Mouse (Mus musculus) layer of hippocampus, postnatal 36 days (tissue): Measurements from ENCODE around the gene Rora. TPM values are rescaled to one million over a fixed set of nuclear protein-coding genes. Genes with fewer than 3 reads are reported as not detected.

Source experiments
- DNase-seq, 2 experiments: peaks; one replicate each; pipeline ENCODE4 v3.0.0; 2022
- total RNA-seq, 2 experiments: library from RNA; stranded (reverse); gene quantifications; 2 replicates each; pipeline ENCODE4 v1.2.3; 2021

Gene Rora
- total RNA-seq, 2 experiments from 2014 or later, result 30.2 to 35.3 TPM

DNA sequence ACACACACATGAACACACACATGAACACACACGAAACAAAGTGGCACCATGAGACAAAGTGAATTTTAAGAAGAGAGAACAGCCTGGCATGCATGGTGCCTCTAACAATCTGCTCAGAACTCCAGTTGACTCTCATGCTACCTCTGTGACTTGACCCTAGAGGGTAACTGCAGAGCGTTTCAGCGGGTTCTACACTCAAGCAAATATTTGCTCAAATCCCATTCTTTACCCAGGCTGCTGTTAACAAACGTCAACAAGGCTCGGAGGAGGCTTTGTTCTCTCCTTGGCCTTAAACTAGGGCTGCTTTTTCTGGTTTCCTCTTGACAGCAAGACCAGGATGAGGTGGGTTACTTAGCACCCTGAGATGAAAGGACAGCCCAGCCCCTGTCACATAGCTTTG, 305.3 kb downstream of the Rora start:
- DNase-seq, result no peak

DNA sequence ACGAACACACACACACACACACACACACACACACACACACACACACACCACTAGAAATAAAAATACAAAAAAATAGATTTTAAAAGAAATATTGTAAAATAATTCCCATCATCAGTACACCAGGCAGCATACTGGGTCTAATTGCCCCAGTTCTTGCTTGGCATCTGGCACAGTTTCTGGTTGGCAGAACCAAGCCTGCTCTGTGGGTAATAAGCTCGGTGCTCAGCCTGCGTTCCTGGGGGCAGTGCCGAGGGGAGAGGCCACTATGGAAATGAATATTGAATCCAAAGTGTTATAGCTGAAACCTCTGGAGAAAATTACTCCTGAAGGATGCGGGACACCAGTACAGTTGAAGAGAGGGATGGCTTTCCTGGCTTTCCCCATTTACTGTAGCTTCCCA, 310.3 kb downstream of the Rora start:
- no peak for DNase-seq

DNA sequence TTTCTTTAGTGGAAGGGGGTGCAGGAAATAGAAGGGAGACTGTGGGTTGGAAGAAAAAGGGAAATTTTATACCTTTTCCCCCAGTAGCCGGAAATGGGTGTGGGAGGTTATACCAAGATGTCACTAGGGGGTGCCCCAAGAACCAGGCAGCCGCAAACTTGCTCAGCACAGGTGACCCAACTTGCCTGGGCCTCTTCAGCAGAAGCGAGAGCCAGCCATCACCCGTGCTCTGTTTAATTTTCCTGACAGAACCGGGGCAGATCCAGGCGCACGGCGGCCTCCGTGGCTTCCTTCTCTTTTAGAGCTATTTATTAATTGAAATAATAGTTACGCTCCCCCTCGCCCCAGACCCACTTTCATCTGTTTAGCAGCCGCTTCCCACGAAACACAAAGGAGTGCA, 313.0 kb downstream of the Rora start:
- no peak for DNase-seq

DNA sequence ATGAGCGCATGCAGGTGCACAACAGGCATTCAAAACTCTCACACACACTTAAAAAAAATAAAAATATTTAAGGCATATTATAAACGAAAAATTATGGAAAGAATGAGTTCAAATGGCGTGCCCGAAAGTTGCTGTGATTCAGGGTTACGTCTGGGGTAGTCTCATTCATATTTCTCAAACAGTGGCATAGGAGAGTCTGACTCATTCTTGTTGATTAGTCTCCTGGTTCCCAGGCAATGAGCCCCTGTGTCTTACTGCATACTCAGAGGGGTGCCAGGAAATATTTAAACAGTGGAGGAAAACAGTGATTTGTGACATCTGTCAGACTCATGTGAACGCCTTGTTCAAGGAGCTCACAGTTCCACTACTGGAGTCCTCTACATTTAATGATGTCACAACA, 316.5 kb downstream of the Rora start:
- DNase-seq, result no peak

DNA sequence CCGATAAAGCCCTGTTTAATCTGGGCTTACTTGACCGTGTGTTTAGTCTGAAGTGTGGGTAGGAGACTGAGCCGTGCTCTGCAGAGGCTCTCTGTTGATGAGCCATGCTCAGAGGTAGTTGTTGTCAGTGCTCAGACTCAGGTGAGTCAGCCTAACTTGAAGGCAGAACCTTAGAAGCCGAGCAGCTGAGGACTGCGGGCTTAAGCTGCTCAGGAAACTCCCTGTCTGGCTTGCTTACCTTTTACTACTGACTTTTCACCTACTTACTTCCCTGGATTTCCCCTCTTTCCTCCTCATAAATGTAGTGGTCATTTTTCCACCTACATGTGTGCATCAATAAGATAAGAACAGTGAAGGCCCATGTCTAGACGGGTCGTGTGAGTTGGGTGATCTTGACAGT, 318.7 kb downstream of the Rora start:
- DNase-seq, result no peak

DNA sequence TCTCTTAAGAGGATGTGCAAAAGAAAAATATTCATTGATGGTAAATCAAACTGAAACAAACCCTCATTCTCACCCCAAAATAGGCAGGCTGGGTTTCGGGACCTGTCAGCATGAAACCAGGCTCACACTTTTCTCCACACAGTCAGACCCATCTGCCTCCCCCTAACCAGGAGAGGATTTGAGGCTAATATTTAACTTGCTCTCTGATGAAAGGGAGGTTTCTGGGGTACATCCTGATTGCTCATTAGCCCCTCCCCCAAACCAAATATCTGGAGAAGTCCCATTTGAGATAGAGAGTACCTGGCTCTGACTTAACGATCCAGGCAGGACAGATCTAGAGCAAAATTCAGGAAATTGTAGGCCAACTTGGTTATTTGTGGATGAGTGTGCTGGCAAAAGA, 320.9 kb downstream of the Rora start:
- DNase-seq, result no peak

DNA sequence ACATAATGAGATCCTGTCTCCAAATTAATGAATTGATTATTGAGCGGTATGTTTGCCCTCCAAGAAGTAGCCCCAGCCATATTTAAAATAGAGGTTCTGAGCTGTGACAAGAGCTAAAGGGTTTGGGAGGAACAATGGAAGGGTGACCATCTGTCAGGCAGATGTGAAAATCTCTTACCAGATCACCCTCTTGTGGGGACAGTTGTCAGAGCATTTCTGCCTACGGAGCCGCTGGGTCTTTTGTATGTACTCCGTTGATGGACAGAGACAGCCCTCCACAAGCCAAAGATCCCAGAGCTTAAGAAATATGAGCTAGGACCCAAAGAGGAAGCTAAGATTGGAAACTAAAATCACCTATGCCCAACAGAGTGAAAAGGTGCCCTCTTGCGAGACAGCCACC, 322.6 kb downstream of the Rora start:
- DNase-seq, result no peak

DNA sequence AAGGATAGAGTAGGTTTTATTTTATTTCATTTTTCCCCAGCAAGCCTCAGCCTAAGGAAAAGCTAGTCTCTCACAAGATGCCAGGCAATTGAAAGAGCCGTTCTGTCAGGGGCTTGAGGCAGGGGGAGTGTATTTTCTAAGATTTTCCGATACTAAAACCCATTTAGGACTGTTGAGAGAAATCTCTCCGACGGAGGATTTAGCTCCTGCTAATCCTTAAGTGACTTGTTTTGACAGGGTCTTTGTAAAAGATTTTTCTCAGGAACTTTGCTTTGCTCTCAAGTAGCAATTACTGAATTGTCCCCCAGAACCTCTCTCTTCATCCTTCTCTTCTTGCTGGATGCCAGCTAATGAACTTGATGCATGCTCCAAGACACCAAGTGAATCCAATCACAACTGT, 323.3 kb downstream of the Rora start:
- no peak for DNase-seq

DNA sequence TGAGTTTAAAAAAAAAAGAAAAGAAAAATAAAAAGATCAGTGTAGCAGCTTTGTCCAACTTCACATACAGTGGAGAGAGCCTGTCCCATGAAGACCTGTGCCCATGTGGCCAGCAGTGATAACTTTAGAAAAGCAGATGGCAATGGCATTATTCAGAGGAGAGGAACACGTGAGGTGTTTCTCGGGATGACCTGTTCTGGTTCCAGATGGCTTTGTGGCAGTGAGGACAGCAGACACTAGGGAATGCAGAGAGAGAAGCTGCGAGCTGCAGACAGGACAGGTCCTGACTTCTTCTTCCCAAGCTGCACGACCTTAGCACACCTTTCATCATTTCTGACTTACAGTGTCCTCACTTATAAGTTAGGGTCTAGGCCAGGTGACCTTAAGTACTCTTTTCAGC, 325.1 kb downstream of the Rora start:
- no peak for DNase-seq

DNA sequence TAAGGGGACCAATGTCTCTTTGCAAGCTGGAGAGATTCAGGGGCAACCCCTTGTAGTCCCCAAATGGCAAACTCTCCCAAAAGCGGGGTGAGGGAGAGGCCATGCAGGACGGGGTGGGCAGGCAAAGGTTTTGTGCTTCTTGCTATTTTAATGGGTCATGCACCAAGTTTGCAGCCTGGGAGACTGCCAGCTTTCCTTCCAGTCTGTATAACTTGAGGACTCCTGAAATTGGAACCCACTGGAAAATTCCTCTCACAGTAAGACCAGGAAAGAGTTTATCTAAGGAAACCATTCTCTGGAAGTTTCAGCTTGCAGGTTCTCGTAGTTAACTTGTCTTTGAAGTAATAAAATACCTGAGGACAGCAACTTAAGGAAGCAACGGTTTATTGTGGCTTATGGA, 326.5 kb downstream of the Rora start:
- no peak for DNase-seq

DNA sequence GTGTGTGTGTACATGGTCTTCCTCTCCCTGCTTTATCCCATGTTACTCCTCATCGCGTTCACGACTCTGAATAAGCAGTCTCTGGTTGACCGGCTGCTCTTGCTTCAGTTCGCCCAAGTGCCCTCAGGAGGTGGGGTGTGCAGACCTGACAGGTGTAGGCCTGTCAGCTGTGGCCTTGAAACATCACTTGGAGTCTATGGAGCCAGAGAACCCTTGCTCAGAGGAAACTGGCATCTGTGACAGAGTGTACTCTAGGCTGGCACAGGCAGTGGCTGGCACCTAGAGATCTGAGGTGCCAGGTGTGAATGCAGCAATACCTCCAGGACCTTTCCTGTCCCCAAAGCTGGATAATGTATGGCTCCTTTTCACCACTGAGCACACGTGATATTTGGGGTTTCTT, 331.5 kb downstream of the Rora start:
- DNase-seq, result no peak

DNA sequence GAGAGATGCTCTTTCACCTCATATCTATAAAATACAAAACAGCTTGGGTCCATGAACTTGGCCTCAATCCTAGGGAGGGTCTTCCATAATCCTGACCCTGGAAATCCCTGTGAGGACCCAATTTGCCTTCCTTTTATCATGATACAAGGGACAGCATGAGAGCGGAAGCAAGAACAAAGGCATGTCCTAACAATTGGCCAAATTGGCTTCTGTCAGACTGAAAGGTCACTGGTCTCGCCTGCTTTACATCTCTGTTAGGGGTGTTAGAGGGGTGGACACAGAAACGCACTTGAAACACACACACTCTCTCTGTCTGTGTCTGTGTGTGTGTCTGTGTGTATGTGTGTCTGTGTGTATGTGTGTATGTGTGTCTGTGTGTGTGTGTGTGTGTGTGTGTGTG, 332.2 kb downstream of the Rora start:
- DNase-seq, result no peak

DNA sequence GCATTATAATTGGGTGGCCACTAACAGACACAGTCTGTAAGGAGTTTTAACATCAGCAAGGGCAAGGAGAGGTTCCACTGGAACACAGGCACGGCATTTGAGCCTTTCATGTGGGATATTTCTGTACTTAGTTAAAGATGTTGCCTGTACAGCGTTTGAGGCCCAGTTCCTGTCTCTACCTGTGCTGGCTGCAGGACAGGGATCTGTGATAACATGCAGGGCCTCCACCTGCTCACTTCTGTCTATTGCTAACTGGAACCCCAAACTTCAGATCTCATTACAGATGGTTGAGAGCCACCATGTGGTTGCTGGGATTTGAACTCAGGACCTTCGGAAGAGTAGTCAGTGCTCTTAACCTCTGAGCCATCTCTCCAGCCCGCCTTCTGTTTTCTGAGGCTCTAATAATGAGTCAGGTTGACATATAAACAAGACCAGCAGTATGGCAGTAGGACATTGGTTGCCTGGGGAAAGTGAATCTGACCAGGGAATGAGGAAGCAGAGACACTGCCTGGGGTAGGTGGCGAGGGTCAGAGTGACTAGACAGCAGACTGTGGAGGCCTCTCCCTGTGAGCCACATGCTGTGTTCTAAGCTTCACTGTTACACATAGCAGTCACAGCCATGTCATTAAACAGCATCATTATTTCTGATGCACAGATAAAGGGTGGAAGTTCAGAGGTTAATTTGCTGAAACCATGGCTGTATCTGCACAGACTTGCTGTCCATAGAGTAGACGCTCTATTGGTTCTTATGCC, 333.9 kb downstream of the Rora start:
- no peak for DNase-seq

DNA sequence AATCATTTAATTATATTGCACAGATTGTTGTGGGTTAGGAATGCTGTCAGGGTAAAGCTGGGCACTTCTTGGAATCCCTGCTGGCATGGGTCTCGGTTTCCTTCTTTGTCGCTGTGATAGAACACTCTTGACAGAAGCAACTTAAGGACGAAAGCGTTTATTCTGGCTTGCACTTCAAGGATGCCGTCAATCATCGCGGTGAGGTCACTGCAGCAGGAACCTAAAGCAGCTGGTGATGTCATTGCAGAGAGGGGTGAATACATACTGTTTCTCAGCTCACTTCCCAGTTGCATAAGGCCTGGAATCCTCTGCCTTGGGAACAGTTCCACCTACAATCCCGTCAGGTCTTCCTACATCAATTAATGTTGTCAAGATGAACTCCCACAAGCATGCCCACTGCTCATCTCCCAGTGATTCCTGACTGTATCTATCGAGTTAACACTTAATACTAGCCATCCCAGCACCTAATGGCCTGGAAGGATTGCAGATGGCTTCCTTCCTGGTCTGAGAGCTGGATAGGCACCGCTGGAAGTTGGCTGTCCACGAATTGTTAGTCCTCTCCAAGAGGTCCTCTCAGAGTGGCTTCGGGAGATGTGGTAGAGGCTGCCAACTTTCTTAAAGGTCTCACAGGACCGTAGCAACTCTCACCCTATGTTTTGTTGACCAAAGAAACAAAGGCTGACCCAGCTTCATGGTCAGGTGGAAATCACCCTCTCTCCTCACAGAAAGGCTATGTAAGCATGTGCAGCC, 334.8 kb downstream of the Rora start:
- no peak for DNase-seq

DNA sequence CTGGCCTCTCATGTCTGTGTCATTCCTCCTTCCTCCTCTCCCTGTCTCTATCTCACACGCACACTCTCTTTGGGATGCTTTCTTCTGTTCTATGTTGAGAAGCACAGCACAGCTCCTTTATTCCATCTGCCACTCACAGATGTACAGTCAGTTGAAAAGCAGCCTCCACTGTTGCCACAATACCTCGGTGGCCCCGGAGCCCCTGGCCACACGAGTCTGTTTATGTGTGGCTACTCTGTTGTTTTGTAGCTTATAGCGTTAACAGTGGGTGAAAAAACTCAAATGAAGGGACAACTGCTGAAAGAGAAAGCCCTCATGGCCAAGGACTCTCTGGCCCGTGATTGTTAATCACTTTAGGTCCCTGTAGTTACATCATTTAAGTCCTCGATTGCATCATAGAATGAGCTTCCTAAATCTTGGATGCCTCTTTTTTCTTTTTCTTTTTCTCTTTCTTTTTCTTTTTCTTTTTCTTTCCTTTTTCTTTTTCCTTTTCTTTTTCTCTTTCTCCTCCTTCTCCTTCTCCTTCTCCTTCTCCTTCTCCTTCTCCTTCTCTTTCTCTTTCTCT, 336.4 kb downstream of the Rora start:
- DNase-seq, result no peak

DNA sequence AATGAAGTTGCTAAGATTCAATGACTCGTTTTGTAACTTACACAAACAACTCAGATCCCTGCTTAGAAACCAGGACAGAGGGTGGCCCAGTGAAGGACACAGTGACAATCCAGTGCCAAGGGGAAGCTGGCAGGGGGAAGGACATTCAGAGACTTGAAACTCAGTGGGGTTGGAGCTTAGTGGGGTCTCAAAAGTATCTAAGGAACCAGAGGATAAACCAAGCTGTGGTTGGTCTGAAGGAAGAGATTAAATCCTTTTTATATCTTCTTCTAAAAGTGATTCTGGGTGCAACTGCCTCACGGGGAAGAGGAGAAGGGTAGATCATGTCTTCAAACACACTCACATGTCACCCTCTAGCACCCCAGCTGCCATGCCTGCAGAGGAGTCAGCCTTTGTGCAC, 340.3 kb downstream of the Rora start:
- DNase-seq, result no peak

DNA sequence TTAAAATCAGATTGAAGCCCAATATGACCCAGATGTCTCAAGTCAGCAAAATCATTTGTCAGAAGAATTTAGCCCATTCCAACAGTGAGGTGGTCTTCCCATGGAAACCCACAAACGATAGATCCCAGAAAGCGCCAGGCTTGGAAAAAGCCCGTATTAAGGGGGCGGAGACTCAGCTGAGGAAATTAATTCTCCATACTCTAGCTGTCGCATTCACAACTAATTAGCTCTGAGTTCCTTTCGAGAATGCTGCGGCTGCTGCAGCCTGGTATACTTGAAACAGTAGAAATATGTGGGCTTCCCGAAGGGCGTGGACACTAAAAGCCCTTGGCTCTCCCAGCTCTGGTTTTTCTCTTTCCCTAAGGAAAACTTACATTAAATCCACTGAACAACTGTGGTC, 345.4 kb downstream of the Rora start:
- no peak for DNase-seq

DNA sequence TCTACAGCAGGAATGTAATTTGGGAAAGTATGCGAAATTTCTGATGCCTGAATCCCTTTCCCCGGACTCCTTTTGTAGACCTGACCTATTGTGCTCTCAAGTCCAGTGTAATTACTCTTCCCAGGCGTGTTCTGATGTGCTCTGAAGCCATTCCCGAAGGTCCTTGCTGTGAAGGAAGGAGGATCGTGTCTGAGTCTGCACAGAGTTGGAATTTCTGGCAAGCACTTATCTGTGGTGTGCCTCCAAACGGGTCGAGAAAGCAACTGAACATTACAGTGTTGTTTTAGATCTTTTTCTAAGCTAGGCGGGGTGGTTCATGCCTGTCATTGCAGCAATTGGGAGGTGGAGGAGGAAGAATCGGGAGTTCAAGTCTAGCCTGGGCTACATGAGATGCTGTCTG, 350.9 kb downstream of the Rora start:
- DNase-seq, result no peak

DNA sequence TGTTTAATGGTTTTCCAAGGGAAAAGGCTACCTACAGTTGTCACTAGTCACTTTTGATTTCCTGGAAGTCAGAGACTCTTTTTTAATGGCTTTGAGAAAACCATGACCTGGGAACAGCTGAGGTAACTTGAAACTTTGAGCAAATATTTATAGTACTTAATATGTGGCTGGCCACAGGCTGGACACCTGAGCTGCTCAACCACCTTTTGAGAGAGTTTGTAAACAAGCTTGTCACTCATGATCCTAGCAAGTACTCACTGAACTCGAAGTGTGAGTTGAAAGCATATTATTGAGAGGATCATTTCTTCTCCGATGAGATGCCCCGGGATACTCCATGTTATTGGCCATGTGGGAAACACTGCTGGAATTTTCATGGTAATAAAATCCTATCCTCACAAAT, 353.1 kb downstream of the Rora start:
- no peak for DNase-seq

DNA sequence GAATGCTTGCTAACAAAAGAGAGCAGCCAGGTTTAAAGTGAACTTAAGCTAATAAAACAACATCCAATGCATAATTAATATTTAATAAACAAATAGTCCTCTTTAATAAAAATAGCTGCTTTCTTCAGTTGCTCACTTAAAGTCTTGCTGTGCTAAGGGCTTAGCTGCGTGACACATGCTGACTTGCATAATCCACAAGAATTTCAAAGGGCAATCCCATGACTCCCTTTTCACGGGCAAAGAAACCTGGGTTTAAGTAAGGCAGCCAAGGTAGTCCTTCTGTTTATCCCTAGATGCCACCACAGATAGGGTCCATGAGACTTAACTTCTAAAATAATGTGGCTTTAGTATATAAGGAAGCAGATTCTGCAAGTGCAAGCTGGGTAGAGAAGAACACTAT, 355.1 kb downstream of the Rora start:
- no peak for DNase-seq

DNA sequence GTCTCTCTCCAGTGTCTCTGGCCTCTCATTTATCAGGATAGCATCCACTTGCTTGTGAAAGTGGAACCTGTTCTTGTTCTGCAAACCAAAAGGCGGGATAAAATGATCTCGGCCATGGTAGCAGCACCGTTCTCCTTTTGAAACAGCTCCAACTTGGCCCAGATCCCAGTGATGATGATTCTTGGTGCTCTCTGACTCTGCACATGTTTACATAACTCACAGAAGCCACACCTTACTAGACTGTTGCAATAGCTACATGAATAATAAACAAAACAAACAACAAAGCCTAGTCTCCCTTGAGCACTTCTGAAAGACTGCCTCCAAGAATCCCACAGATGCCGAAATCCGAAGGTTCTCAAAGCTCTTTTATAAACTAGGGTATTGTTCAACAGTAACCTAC, 357.3 kb downstream of the Rora start:
- DNase-seq, result no peak

DNA sequence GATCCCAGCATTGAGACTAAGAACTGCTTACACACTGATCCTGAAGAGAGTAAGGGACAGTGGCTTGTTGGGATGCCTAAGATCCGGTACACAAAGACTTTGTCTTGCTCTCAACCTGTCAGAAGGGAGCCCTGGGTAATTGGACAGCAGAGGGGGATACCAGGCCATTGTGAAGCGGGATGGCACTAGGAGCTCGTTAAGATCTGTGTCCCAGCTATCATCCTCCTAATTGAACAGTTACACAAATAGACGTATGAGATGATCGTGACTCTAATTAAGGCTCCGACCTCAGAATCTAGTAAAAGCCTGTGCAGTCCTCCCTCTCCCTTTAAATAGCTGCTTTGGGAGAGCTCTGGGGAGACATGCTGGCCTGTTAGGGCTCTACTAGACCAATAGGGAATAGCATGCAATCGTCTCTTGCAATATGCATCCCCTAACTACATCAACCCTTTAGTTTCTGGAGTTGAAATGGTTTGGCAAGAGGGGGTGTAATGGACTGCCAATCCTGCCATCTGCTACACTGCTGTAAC, 359.7 kb downstream of the Rora start:
- DNase-seq, result no peak

DNA sequence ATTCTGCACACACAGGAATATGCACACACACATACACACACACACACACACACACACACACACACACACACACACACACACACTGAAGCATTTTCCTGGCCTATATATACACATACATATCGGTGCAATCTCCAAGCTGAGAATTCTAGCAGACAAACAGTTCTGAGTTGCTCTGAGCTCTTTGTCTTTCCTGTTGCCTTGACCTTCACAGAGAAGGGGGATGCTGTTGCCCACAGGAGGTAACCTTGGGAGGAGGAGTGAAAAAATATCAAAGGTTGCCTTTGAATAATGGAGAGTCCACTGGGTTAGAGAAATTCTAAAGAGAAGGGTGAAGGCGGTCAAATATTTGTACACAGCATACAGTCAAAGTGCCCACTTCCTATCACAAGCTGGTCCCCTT, 360.6 kb downstream of the Rora start:
- DNase-seq, result no peak

DNA sequence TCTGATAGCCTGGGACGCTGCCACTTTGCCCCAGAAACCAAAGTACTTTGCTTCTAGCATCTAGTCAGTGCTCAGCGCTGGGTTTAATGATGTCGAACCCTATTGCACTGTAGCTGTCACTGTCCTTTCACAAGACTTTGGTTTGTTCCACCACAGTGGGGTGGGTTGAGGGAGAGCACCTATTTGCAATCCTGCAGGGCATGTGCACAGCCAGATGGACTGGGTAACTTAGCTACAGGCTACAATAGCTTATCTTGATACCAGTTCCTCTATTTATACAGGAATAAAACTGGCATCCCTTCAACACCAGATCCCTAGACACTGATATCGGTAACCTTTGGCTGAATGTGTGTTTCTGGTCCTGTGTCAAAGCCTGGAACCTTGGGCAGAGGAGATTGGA, 366.8 kb downstream of the Rora start:
- no peak for DNase-seq
